Mouse (Mus musculus): Measurements from ENCODE around the gene Tcf12.

- TF ChIP-seq CTCF (IDR thresholded peaks at IDR 0.05; ENCODE audit: low read depth) (no peak), EP300 (IDR thresholded peaks at IDR 0.05; ENCODE audit: low read depth) (no peak)
Observed at GRCm38 (mm10) chr9:72013541-72013940, 98.1 kb downstream of the Tcf12 start.
